Mouse (Mus musculus): ENCODE data around the gene Zar1l. TPM values are rescaled to one million over a fixed set of nuclear protein-coding genes. Genes with fewer than 3 reads are reported as not detected.

Zar1l gene
- polyA plus RNA-seq, 1 experiment from 2014 or later: not detected

DNA sequence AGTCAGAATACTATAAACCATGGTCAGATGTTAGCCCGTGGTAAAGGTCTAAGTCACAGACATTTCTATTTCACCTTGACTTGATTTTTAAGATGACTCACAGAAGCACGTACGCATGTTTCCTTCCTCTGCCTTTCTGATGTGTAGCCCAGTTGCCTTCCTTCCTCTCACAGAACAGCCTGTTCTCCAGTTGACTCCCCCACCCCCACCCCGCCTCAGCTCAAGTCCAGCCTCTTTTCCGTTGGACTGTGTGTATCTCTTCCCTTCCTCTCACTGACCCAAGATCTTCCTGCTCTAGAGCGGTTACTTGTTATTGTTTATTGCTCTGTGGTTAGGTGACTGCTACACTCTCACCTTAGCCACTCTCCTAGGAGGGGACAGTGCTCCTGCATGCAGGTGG lies 49.5 kb downstream of the Zar1l start:
- 75% methylated on average over 6 of the region's 6 CpGs for WGBS
- H3K4me1 ChIP-seq (replicated peaks): no peaks in the 10 kb centered on the region
- H3K36me3 ChIP-seq: 0 out of 2 replicates have a peak, but pooled peaks cover 3% of the 10 kb centered on the region
- no peak overlapping the region for H3K27ac ChIP-seq
- no peaks in the 10 kb centered on the region for H3K9me3 ChIP-seq
- DNase-seq (ENCODE audit: low spot score): no peak
- no peak overlapping the region for H3K4me3 ChIP-seq
- no peaks in the 10 kb centered on the region for H3K27me3 ChIP-seq (ENCODE audit: insufficient read depth, poor library complexity, severe bottlenecking)

DNA sequence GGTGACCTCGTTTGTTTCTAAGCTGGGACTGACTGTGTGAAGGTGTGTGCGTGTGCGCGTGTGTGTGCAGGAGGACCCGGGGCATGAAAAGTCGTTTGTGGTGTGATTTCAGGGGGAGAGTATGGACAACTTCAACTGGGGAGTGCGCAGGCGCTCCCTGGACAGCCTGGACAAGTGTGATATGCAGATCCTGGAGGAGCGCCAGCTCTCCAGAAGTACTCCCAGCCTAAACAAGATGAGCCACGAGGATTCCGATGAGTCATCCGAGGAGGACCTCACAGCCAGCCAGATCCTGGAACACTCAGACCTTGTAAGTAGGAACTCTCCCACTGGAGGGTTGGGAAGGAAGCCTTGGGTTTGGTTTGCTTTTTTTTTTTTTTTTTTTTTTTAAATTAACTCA lies 51.8 kb downstream of the Zar1l start:
- Histone ChIP-seq H3K4me1 (replicated peaks) (no peaks in the 10 kb centered on the region), H3K36me3 (no peaks in the 10 kb centered on the region), H3K27ac (no peak overlapping the region), H3K27me3 (ENCODE audit: insufficient read depth, poor library complexity, severe bottlenecking) (no peaks in the 10 kb centered on the region), H3K4me3 (no peak overlapping the region), H3K9me3 (no peaks in the 10 kb centered on the region)
- 88% methylated on average over 12 of the region's 12 CpGs for WGBS
- no peak for DNase-seq (ENCODE audit: low spot score)

DNA sequence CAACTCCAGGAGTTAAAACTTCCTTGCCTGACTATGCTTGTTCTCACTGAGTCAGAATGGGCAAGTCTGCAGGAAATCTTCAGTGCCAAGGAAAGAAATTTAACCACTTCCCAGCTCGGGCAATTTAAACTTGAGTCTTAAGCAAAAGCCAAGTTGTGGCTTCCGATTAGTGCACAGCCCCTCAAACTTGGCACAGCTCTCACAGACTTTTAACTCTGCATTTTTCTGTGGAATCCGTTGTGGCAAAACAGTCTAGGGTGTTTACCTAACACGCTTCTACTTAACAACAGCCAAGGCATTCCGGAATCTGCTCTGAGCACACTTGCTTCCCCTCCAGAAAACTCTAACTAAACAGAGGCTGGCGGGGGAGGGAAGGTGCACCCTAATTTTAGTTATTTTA lies 52.7 kb downstream of the Zar1l start:
- Histone ChIP-seq H3K27ac (no peak overlapping the region), H3K9me3 (0 out of 2 replicates have a peak, but pooled peaks cover 2% of the 10 kb centered on the region), H3K4me3 (no peak overlapping the region), H3K27me3 (ENCODE audit: insufficient read depth, poor library complexity, severe bottlenecking) (no peaks in the 10 kb centered on the region), H3K36me3 (no peaks in the 10 kb centered on the region), H3K4me1 (replicated peaks) (no peaks in the 10 kb centered on the region)
- 88% methylated on average over 6 of the region's 6 CpGs for WGBS
- DNase-seq (ENCODE audit: low spot score): no peak

DNA sequence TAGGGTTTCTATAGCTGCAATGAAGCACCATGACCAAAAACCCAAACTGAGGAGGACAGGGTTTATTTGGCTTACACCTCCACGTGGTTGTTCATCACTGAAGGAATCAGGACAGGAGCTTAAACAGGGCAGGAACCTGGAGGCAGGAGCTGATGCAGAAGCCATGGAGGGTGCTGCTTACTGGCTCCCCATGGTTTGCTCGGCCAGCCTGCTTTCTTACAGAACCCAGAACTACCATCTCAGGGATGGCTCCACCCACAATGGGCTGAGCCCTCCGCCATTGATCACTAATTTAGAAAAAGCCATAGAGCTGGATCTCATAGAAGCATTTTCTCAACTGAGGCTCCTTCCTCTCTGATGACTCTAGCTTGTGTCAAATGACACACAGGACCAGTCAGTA lies 53.2 kb downstream of the Zar1l start:
- no peak overlapping the region for H3K27ac ChIP-seq
- no peak for DNase-seq (ENCODE audit: low spot score)
- no peak overlapping the region for H3K4me3 ChIP-seq
- 67% methylated on average over 3 of the region's 3 CpGs for WGBS
- H3K4me1 ChIP-seq (replicated peaks): no peaks in the 10 kb centered on the region
- H3K9me3 ChIP-seq: 0 out of 2 replicates have a peak, but pooled peaks cover 4% of the 10 kb centered on the region
- no peaks in the 10 kb centered on the region for H3K27me3 ChIP-seq (ENCODE audit: insufficient read depth, poor library complexity, severe bottlenecking)
- peaks cover 2% of the 10 kb centered on the region; the same call in 1 of the 2 replicates for H3K36me3 ChIP-seq

DNA sequence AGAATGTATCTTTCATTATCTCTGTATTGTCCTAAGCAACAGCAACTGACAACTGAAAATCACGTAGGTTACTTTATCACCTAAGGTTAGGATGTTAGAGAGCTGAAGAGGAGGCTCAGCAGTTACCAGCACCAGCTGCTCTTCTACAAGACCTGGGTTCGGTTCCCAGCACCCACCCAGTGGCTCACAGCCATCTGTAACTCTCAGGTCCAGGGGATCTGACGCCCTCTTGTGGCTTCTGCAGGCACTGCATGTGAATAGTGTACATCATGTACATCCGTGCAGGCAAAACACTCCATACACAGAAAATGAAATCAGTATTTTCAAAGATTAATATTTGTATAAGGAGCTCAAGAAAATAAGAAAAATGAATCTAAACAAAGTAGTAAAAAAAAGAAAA lies 58.2 kb downstream of the Zar1l start:
- DNase-seq (ENCODE audit: low spot score): no peak
- no peak overlapping the region for H3K27ac ChIP-seq
- H3K27me3 ChIP-seq (ENCODE audit: insufficient read depth, poor library complexity, severe bottlenecking): no peaks in the 10 kb centered on the region
- peaks cover 5% of the 10 kb centered on the region; the same call in 1 of the 2 replicates for H3K9me3 ChIP-seq
- H3K36me3 ChIP-seq: peaks cover 10% of the 10 kb centered on the region
- 83% methylated on average over 4 of the region's 4 CpGs for WGBS
- no peak overlapping the region for H3K4me3 ChIP-seq
- peaks cover 3% of the 10 kb centered on the region; the same call in 1 of the 2 replicates for H3K4me1 ChIP-seq (replicated peaks)

DNA sequence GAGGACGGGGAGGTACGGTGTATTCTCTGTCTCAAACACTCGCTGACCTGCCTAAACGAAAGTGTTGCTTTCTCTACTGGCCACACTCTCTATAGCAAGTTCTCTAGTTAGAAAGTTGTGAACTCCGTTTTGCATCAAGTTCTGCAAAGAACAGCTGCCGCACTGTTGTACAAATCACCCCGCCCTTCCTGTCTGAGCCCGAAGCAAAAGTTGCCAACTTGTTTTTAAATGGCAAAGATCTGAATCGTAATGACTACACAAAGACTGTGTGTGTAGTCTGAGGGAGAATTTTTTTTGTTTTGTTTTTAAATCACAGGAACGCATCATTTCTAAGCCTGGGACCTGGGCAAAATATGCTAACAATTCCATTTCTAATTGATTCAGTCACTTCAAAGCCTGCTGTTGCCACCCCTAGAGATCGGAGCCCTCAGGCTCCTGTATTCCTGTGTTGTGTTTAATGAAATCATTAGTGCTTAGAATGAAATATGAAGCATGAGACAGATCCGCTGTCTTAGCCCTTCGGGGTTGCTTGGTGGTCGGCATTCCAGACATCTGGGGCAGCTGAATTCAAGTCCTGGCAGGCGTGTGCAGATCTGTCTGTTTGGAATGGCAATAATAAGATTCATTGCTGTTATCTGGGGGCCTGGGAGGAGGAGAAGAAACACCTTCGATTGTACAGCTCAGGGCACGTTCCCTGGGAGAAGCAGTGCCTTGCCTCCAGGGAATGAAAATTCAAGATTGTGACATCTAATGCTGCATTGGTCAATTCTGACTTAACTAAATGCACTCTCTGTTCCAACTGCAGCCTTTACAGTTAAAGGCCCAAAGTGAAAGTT lies 59.8 kb downstream of the Zar1l start:
- 73% methylated on average over 17 of the region's 17 CpGs for WGBS
- no peak for DNase-seq (ENCODE audit: low spot score)
- Histone ChIP-seq H3K9me3 (peaks cover 18% of the 10 kb centered on the region; the same call in 1 of the 2 replicates), H3K4me3 (no peak overlapping the region), H3K36me3 (peaks cover 25% of the 10 kb centered on the region), H3K4me1 (replicated peaks) (peaks cover 3% of the 10 kb centered on the region; the same call in 1 of the 2 replicates), H3K27ac (no peak overlapping the region), H3K27me3 (ENCODE audit: insufficient read depth, poor library complexity, severe bottlenecking) (no peaks in the 10 kb centered on the region)

DNA sequence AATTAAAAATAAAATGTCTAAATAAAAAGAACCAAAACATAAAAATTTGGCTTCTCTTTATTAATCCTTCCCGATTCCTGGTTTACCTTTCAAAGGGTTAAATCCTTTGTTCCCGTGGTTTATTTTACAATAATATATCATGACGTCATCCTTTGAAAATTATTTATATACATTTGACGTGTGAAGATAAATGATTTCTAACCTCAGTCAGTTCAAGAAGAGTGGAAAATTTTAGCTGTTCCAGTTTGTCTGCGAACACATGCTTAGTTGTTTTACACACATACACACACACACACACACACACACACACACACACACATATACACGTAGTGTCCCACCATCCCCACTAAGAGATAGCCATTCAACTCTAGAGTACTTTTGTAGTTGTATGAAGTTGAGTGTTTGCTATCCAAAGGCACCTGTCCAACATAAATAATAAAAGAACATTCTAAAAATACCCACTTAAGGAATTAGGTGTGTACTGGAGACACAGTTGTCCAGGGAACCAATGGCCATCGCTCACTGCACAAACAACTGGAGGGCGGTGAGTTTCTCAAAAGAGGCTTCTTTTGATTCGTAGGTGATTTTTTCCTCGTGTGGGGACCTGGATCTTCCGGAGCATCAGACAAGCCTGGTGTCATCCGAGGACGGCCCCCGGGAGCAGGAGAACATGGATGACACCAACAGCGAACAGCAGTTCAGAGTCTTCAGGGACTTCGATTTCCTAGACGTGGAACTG lies 60.6 kb downstream of the Zar1l start:
- Histone ChIP-seq H3K9me3 (peaks cover 24% of the 10 kb centered on the region; the same call in 1 of the 2 replicates), H3K4me3 (no peak overlapping the region), H3K27me3 (ENCODE audit: insufficient read depth, poor library complexity, severe bottlenecking) (no peaks in the 10 kb centered on the region), H3K36me3 (peaks cover 31% of the 10 kb centered on the region), H3K27ac (no peak overlapping the region), H3K4me1 (replicated peaks) (peaks cover 3% of the 10 kb centered on the region; the same call in 1 of the 2 replicates)
- DNase-seq (ENCODE audit: low spot score): no peak
- 89% methylated on average over 17 of the region's 17 CpGs for WGBS

Other genes with a start within 250 kb of the Zar1l start
- 21.1 and 38.8 TPM in 2 replicates for gene Brca2, start 4.5 kb upstream of the Zar1l start, polyA plus RNA-seq (2016; fragmentation: Nextera tagmentation; extraction: Ambion mirVana)
- gene N4bp2l1, start 79.0 kb upstream of the Zar1l start, polyA plus RNA-seq (2016; fragmentation: Nextera tagmentation; extraction: Ambion mirVana): 2.6 and 3.2 TPM in 2 replicates
- gene N4bp2l2, start 148.0 kb upstream of the Zar1l start, polyA plus RNA-seq (2016; fragmentation: Nextera tagmentation; extraction: Ambion mirVana): 30.4 and 31.1 TPM in 2 replicates
- 30.3 and 38.4 TPM in 2 replicates for gene Pds5b, start 155.6 kb upstream of the Zar1l start, polyA plus RNA-seq (2016; fragmentation: Nextera tagmentation; extraction: Ambion mirVana)

Data from hindbrain, embryonic 10.5 days (tissue).